Mouse (Mus musculus) heart, embryonic 10.5 days (tissue): ENCODE data around the gene Ppp1r3d. TPM values are rescaled to one million over a fixed set of nuclear protein-coding genes. Genes with fewer than 3 reads are reported as not detected.

Experiments
- DNase-seq: peaks from one replicate; pipeline ENCODE4 v3.0.0-alpha.2; 2017; ENCODE audit warnings: low spot score
- H3K27ac ChIP-seq: fragments of 300-500 bp; sonication (generic); 2 replicates; pipeline ENCODE4 v1.5.1; 2016; ENCODE audit warnings: mild to moderate bottlenecking
- H3K27me3 ChIP-seq: fragments of 300-500 bp; sonication (generic); 2 replicates; pipeline ENCODE4 v1.6.1; 2016; ENCODE audit warnings: mild to moderate bottlenecking; ENCODE audit not compliant: poor library complexity, insufficient read depth, severe bottlenecking
- H3K36me3 ChIP-seq: fragments of 300-500 bp; sonication (generic); 2 replicates; pipeline ENCODE4 v1.6.1; 2016; ENCODE audit warnings: mild to moderate bottlenecking, moderate library complexity
- H3K4me1 ChIP-seq: fragments of 300-500 bp; sonication (generic); 2 replicates; pipeline ENCODE4 v1.6.1; 2016; ENCODE audit warnings: mild to moderate bottlenecking
- H3K4me3 ChIP-seq: fragments of 300-500 bp; sonication (generic); 2 replicates; pipeline ENCODE4 v1.5.1; 2016; ENCODE audit warnings: mild to moderate bottlenecking, moderate library complexity
- H3K9me3 ChIP-seq: fragments of 300-500 bp; sonication (generic); 2 replicates; pipeline ENCODE4 v1.6.1; 2016; ENCODE audit warnings: mild to moderate bottlenecking, moderate library complexity
- WGBS: fragments of 180-500 bp; shearing (Covaris S2); methylation state at CpG from one replicate; pipeline ENCODE4 v1.1.7; 2016; 5-methylcytosine and 5-hydroxymethylcytosine counted together
- polyA plus RNA-seq: library from polyadenylated mRNA; unstranded; fragments of >200 nt; fragmentation: Nextera tagmentation; extraction: Ambion mirVana; gene quantifications from 2 replicates; pipeline ENCODE4 v1.2.1, GENCODE M21; 2016

Gene Ppp1r3d
- polyA plus RNA-seq, 1 experiment from 2014 or later = 14.6 TPM

- Histone ChIP-seq H3K27me3 (no peaks in the 10 kb centered on the region; the same call in none of the 2 replicates), H3K4me3 (no peak overlapping the region), H3K27ac (no peak overlapping the region), H3K4me1 (peaks cover 9% of the 10 kb centered on the region), H3K9me3 (no peaks in the 10 kb centered on the region), H3K36me3 (peaks cover 5% of the 10 kb centered on the region; the same call in 1 of the 2 replicates)
- 75% methylated on average over 4 of the region's 4 CpGs for WGBS
- peak; percentile 60 for DNase-seq
Measured at GRCm38 (mm10) chr2:178428676-178429075, 14.4 kb upstream of the Ppp1r3d start.

GRCm38 (mm10) chr2:178428183-178428582, 13.9 kb upstream of the Ppp1r3d start:
- Histone ChIP-seq H3K4me1 (peaks cover 12% of the 10 kb centered on the region), H3K27me3 (no peaks in the 10 kb centered on the region; the same call in none of the 2 replicates), H3K27ac (no peak overlapping the region), H3K9me3 (no peaks in the 10 kb centered on the region), H3K4me3 (no peak overlapping the region), H3K36me3 (peaks cover 5% of the 10 kb centered on the region; the same call in 1 of the 2 replicates)
- DNase-seq = peak; percentile 33
- 65% methylated on average over 9 of the region's 9 CpGs for WGBS

- Histone ChIP-seq H3K27ac (no peak overlapping the region; the same call in 1 of the 2 replicates), H3K4me3 (no peak overlapping the region), H3K9me3 (no peaks in the 10 kb centered on the region), H3K36me3 (peaks cover 5% of the 10 kb centered on the region; the same call in 1 of the 2 replicates), H3K4me1 (peaks cover 23% of the 10 kb centered on the region), H3K27me3 (no peaks in the 10 kb centered on the region; the same call in none of the 2 replicates)
- peak; percentile 63 for DNase-seq
- WGBS = 86% methylated on average over 5 of the region's 5 CpGs
Measured at GRCm38 (mm10) chr2:178427181-178427580, 12.9 kb upstream of the Ppp1r3d start.

GRCm38 (mm10) chr2:178426229-178426628, 12.0 kb upstream of the Ppp1r3d start:
- Histone ChIP-seq H3K9me3 (no peaks in the 10 kb centered on the region), H3K27ac (no peak overlapping the region), H3K27me3 (no peaks in the 10 kb centered on the region; the same call in none of the 2 replicates), H3K36me3 (peaks cover 5% of the 10 kb centered on the region; the same call in 1 of the 2 replicates), H3K4me1 (peaks cover 26% of the 10 kb centered on the region), H3K4me3 (no peak overlapping the region)
- 33% methylated on average over 4 of the region's 4 CpGs for WGBS
- DNase-seq = peak; percentile 33

- H3K9me3 ChIP-seq = no peaks in the 10 kb centered on the region
- DNase-seq = no peak
- WGBS = 62% methylated on average over 5 of the region's 5 CpGs
- H3K36me3 ChIP-seq = peaks cover 24% of the 10 kb centered on the region
- no peak overlapping the region for H3K4me3 ChIP-seq
- peak overlapping the region; percentile 84; the same call in 1 of the 2 replicates for H3K27ac ChIP-seq
- peaks cover 38% of the 10 kb centered on the region for H3K4me1 ChIP-seq
- H3K27me3 ChIP-seq = no peaks in the 10 kb centered on the region
Measured at GRCm38 (mm10) chr2:178423223-178423622, 9.0 kb upstream of the Ppp1r3d start.

GRCm38 (mm10) chr2:178422186-178422585, 7.9 kb upstream of the Ppp1r3d start:
- peaks cover 32% of the 10 kb centered on the region for H3K36me3 ChIP-seq
- H3K27ac ChIP-seq = peak overlapping the region; percentile 84
- peak; percentile 64 for DNase-seq
- H3K4me1 ChIP-seq = peaks cover 42% of the 10 kb centered on the region
- WGBS = 9% methylated on average over 2 of the region's 3 CpGs
- H3K9me3 ChIP-seq = no peaks in the 10 kb centered on the region
- no peak overlapping the region; the same call in 1 of the 2 replicates for H3K4me3 ChIP-seq
- no peaks in the 10 kb centered on the region for H3K27me3 ChIP-seq

- no peaks in the 10 kb centered on the region for H3K27me3 ChIP-seq
- H3K4me3 ChIP-seq = peak overlapping the region; percentile 22; the same call in 1 of the 2 replicates
- H3K9me3 ChIP-seq = no peaks in the 10 kb centered on the region
- H3K36me3 ChIP-seq = peaks cover 32% of the 10 kb centered on the region
- H3K4me1 ChIP-seq = peaks cover 48% of the 10 kb centered on the region
- WGBS = 25% methylated on average over 6 of the region's 6 CpGs
- H3K27ac ChIP-seq = peak overlapping the region; percentile 84
- DNase-seq = no peak
Measured at GRCm38 (mm10) chr2:178421603-178422002, 7.3 kb upstream of the Ppp1r3d start.

GRCm38 (mm10) chr2:178420576-178420975, 6.3 kb upstream of the Ppp1r3d start:
- no peaks in the 10 kb centered on the region for H3K9me3 ChIP-seq
- peaks cover 58% of the 10 kb centered on the region for H3K4me1 ChIP-seq
- H3K36me3 ChIP-seq = peaks cover 32% of the 10 kb centered on the region
- H3K27ac ChIP-seq = peak overlapping the region; percentile 84
- no peak overlapping the region for H3K4me3 ChIP-seq
- WGBS = 53% methylated on average over 9 of the region's 9 CpGs
- DNase-seq = no peak
- no peaks in the 10 kb centered on the region for H3K27me3 ChIP-seq

- no peak overlapping the region for H3K4me3 ChIP-seq
- 0 out of 2 replicates have a peak, but pooled peaks cover 5% of the 10 kb centered on the region for H3K27me3 ChIP-seq
- peaks cover 67% of the 10 kb centered on the region for H3K4me1 ChIP-seq
- 38% methylated on average over 4 of the region's 4 CpGs for WGBS
- peak overlapping the region; percentile 52 for H3K27ac ChIP-seq
- DNase-seq = no peak
- peaks cover 27% of the 10 kb centered on the region for H3K36me3 ChIP-seq
- H3K9me3 ChIP-seq = no peaks in the 10 kb centered on the region
Measured at GRCm38 (mm10) chr2:178416970-178417369, 2.7 kb upstream of the Ppp1r3d start.

- Histone ChIP-seq H3K9me3 (no peaks in the 10 kb centered on the region), H3K27ac (peak overlapping the region; percentile 52; the same call in 1 of the 2 replicates), H3K4me1 (peaks cover 67% of the 10 kb centered on the region), H3K36me3 (peaks cover 27% of the 10 kb centered on the region), H3K27me3 (0 out of 2 replicates have a peak, but pooled peaks cover 5% of the 10 kb centered on the region), H3K4me3 (no peak overlapping the region; the same call in 1 of the 2 replicates)
- 30% methylated on average over 13 of the region's 13 CpGs for WGBS
- DNase-seq = no peak
Measured at GRCm38 (mm10) chr2:178416427-178416826, 2.2 kb upstream of the Ppp1r3d start.

GRCm38 (mm10) chr2:178415150-178415448, 827 bp upstream of the Ppp1r3d start:
- Histone ChIP-seq H3K4me1 (peaks cover 64% of the 10 kb centered on the region), H3K27ac (peak overlapping the region; percentile 93), H3K27me3 (0 out of 2 replicates have a peak, but pooled peaks cover 5% of the 10 kb centered on the region), H3K9me3 (no peaks in the 10 kb centered on the region), H3K4me3 (peak overlapping the region; percentile 74), H3K36me3 (peaks cover 22% of the 10 kb centered on the region)
- 35% methylated on average over 3 of the region's 3 CpGs for WGBS
- no peak for DNase-seq

- Histone ChIP-seq H3K9me3 (no peaks in the 10 kb centered on the region), H3K4me3 (peak overlapping the region; percentile 74), H3K27me3 (0 out of 2 replicates have a peak, but pooled peaks cover 5% of the 10 kb centered on the region), H3K4me1 (peaks cover 66% of the 10 kb centered on the region), H3K27ac (peak overlapping the region; percentile 93), H3K36me3 (peaks cover 12% of the 10 kb centered on the region)
- WGBS = 8% methylated on average over 75 of the region's 75 CpGs
- DNase-seq = no peak
Measured at GRCm38 (mm10) chr2:178413481-178414260, 601 bp downstream of the Ppp1r3d start.

- H3K36me3 ChIP-seq = peaks cover 7% of the 10 kb centered on the region
- H3K27me3 ChIP-seq = 0 out of 2 replicates have a peak, but pooled peaks cover 5% of the 10 kb centered on the region
- peak overlapping the region; percentile 93 for H3K27ac ChIP-seq
- peaks cover 66% of the 10 kb centered on the region for H3K4me1 ChIP-seq
- WGBS = 37% methylated on average over 13 of the region's 13 CpGs
- peak overlapping the region; percentile 74 for H3K4me3 ChIP-seq
- no peaks in the 10 kb centered on the region for H3K9me3 ChIP-seq
- DNase-seq = no peak
Measured at GRCm38 (mm10) chr2:178413081-178413480, 1.2 kb downstream of the Ppp1r3d start.
